9 mouse cellular contexts compared by ENCODE assay signal in the genomic region with DNA sequence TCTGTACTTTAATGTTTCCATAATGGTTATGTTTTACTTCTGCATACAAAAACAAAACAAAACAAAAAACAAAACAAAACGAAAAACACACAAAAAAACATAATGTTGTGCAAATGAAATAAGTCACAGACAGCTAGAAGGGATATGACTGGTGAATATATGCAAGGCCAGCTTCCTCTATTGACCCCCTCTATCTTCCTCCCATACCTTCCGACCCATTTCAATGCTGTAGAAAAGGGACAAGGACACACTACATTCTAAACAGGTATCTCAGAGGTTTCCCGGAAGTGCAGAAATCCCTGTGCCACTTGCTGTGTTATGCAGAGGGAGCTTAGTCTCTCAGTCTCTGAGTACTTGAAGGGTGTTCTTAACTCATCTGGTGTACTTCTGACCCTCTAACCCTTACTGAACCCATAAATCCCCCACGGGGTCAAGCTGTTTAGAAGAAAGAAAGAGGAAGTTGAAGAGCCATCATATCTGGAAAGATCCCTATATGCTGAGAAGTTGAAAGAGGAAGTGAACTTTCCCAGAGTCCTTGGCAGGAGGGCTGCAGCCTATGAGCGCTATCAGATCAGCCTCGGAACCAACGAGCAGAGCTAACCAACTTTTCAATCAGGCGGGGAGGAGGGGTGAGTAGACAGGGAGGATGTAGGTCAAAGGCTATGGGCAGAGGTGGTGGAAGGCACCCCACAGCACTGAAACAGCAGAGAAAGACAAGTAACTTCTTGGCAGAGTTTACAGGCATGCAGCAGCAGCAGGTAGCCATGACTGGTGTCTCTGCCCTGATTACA. TPM values are rescaled to one million over a fixed set of nuclear protein-coding genes. Genes with fewer than 3 reads are reported as not detected.
DNase-seq lines count a peak whose midpoint lies in the region; ATAC-seq and TF ChIP-seq lines count a peak whose summit lies in the region.
"Had no signal": no experiment of that assay in that cellular context is flagged by ENCODE, and none has a peak within 500 bp of the region (broad histone marks: within the 10 kb centered on the region; RNA-seq: fewer than 3 reads in every experiment).

No protein-coding gene starts in this region.

- no peak for TF ChIP-seq EP300 in stomach, postnatal 0 days (optimal IDR thresholded peaks at IDR 0.05)

- ATAC-seq in kidney, embryonic 14.5 days (ENCODE audit: low FRiP score, low TSS enrichment), result no peak
- peak; percentile 59 for ATAC-seq in liver, embryonic 16.5 days (ENCODE audit: low read depth)
- peak; percentile 53; the same call in 1 of the 2 replicates for ATAC-seq in stomach, postnatal 0 days (ENCODE audit: low FRiP score, low TSS enrichment)

- no peak overlapping the region for H3K4me2 ChIP-seq in kidney, embryonic 14.5 days (replicated peaks; ENCODE audit: low read depth, low read length)
- peak overlapping the region; percentile 7; the same call in 1 of the 2 replicates for H3K4me2 ChIP-seq in liver, embryonic 16.5 days (ENCODE audit: low read depth, low read length)
- H3K4me2 ChIP-seq in stomach, postnatal 0 days (replicated peaks; ENCODE audit: low read depth), result no peak overlapping the region
- H3K4me2 ChIP-seq: embryonic facial prominence, embryonic 15.5 days had no signal

- no peaks in the 10 kb centered on the region for H3K4me1 ChIP-seq in kidney, embryonic 14.5 days (ENCODE audit: control insufficient read depth, insufficient read depth, low read length)
- no peaks in the 10 kb centered on the region for H3K4me1 ChIP-seq in brown adipose tissue, adult 24 weeks (ENCODE audit: control insufficient read depth, insufficient read depth, insufficient read length, low read length)
- no peaks in the 10 kb centered on the region for H3K4me1 ChIP-seq in liver, embryonic 16.5 days (ENCODE audit: control insufficient read depth, low read depth, low read length)
- no peaks in the 10 kb centered on the region for H3K4me1 ChIP-seq in stomach, postnatal 0 days (replicated peaks; ENCODE audit: control insufficient read depth, insufficient read depth)
- peaks cover 18% of the 10 kb centered on the region for H3K4me1 ChIP-seq in embryonic facial prominence, embryonic 10.5 days
- H3K4me1 ChIP-seq: embryonic facial prominence, embryonic 15.5 days had no signal

- no peaks in the 10 kb centered on the region for H3K36me3 ChIP-seq in kidney, embryonic 14.5 days (ENCODE audit: control insufficient read depth, insufficient read depth, low read length)
- no peaks in the 10 kb centered on the region for H3K36me3 ChIP-seq in liver, embryonic 16.5 days (ENCODE audit: control insufficient read depth, insufficient read depth)
- H3K36me3 ChIP-seq in stomach, postnatal 0 days (ENCODE audit: control insufficient read depth, insufficient read depth, low read length), result no peaks in the 10 kb centered on the region
- H3K36me3 ChIP-seq in embryonic facial prominence, embryonic 10.5 days (replicated peaks), result no peaks in the 10 kb centered on the region
- H3K36me3 ChIP-seq: embryonic facial prominence, embryonic 15.5 days had no signal

- H3K9ac ChIP-seq in kidney, embryonic 14.5 days (ENCODE audit: low read depth, low read length), result no peak overlapping the region
- H3K9ac ChIP-seq in liver, embryonic 16.5 days (ENCODE audit: low read depth, low read length), result no peak overlapping the region
- H3K9ac ChIP-seq in stomach, postnatal 0 days (ENCODE audit: low read length), result no peak overlapping the region
- H3K9ac ChIP-seq: embryonic facial prominence, embryonic 15.5 days had no signal

- no peaks in the 10 kb centered on the region for H3K9me3 ChIP-seq in kidney, embryonic 14.5 days (ENCODE audit: control insufficient read depth, low read length)
- H3K9me3 ChIP-seq in liver, embryonic 16.5 days (replicated peaks; ENCODE audit: control insufficient read depth, low read length), result no peaks in the 10 kb centered on the region
- no peaks in the 10 kb centered on the region for H3K9me3 ChIP-seq in stomach, postnatal 0 days (ENCODE audit: control insufficient read depth, low read length)
- H3K9me3 ChIP-seq in embryonic facial prominence, embryonic 10.5 days, result no peaks in the 10 kb centered on the region
- H3K9me3 ChIP-seq: embryonic facial prominence, embryonic 15.5 days had no signal

- H3K27ac ChIP-seq in kidney, embryonic 14.5 days (ENCODE audit: low read depth, low read length), result no peak overlapping the region
- peak overlapping the region; percentile 39; the same call in 1 of the 2 replicates for H3K27ac ChIP-seq in brown adipose tissue, adult 24 weeks (replicated peaks; ENCODE audit: low read depth, low read length)
- no peak overlapping the region for H3K27ac ChIP-seq in liver, embryonic 16.5 days (ENCODE audit: low read length)
- H3K27ac ChIP-seq in stomach, postnatal 0 days (replicated peaks), result no peak overlapping the region
- H3K27ac ChIP-seq in embryonic facial prominence, embryonic 10.5 days (replicated peaks), result no peak overlapping the region
- H3K27ac ChIP-seq: embryonic facial prominence, embryonic 15.5 days had no signal

- no peaks in the 10 kb centered on the region for H3K27me3 ChIP-seq in kidney, embryonic 14.5 days (ENCODE audit: control insufficient read depth, insufficient read depth, low read length)
- no peaks in the 10 kb centered on the region for H3K27me3 ChIP-seq in liver, embryonic 16.5 days (ENCODE audit: control insufficient read depth, insufficient read depth, low read depth, low read length)
- H3K27me3 ChIP-seq in stomach, postnatal 0 days (ENCODE audit: control insufficient read depth, insufficient read depth, low read length), result no peaks in the 10 kb centered on the region
- H3K27me3 ChIP-seq in embryonic facial prominence, embryonic 10.5 days (replicated peaks; ENCODE audit: low read depth, poor library complexity, severe bottlenecking), result no peaks in the 10 kb centered on the region
- H3K27me3 ChIP-seq: embryonic facial prominence, embryonic 15.5 days had no signal

- no peak for TF ChIP-seq CTCF in stomach, postnatal 0 days (IDR thresholded peaks at IDR 0.05; ENCODE audit: low read depth)

- DNase-seq in kidney, adult 11 months, result peak; percentile 9
- no peak for DNase-seq in stomach, postnatal 0 days (ENCODE audit: low spot score)
- DNase-seq in embryonic facial prominence, embryonic 10.5 days (ENCODE audit: low spot score), result no peak
- DNase-seq in right cerebral cortex, adult 2 months (ENCODE audit: low spot score in 2 of 2), result no peak
- no peak for DNase-seq in cerebellum, adult 9-11 months

- WGBS in kidney, embryonic 14.5 days, result 68% methylated on average over 8 of the region's 8 CpGs
- WGBS in liver, embryonic 16.5 days (ENCODE audit: insufficient replicate concordance), result 18% methylated on average over 8 of the region's 8 CpGs
- WGBS in stomach, postnatal 0 days, result 48% methylated on average over 8 of the region's 8 CpGs
- WGBS in embryonic facial prominence, embryonic 10.5 days, result 70% methylated on average over 8 of the region's 8 CpGs

- H3K4me3 ChIP-seq in kidney, embryonic 14.5 days (ENCODE audit: low read length), result no peak overlapping the region
- H3K4me3 ChIP-seq in brown adipose tissue, adult 24 weeks (ENCODE audit: insufficient read depth, low read depth, low read length), result no peak overlapping the region
- H3K4me3 ChIP-seq in liver, embryonic 16.5 days (ENCODE audit: low read depth, low read length), result no peak overlapping the region
- H3K4me3 ChIP-seq in stomach, postnatal 0 days (ENCODE audit: low read depth, low read length), result no peak overlapping the region
- no peak overlapping the region for H3K4me3 ChIP-seq in embryonic facial prominence, embryonic 10.5 days
- H3K4me3 ChIP-seq: embryonic facial prominence, embryonic 15.5 days had no signal

RNA-seq across cellular contexts. Expression of a gene that starts 15.5 kb away (rescaled TPM):
- 1.6 and 1.9 TPM in 2 replicates for polyA plus RNA-seq in kidney, embryonic 14.5 days (2014; fragmentation: Nextera tagmentation; extraction: Ambion mirVana)
- 2.2 and 2.3 TPM in 2 replicates for polyA plus RNA-seq in brown adipose tissue, adult 24 weeks (2012; ENCODE audit: insufficient read depth, insufficient read length, missing spikeins)
- 8.4 and 9.5 TPM in 2 replicates for polyA plus RNA-seq in liver, embryonic 16.5 days (2015; fragmentation: Nextera tagmentation; extraction: Ambion mirVana)
- polyA plus RNA-seq in stomach, postnatal 0 days (2015; fragmentation: Nextera tagmentation; extraction: Ambion mirVana), result 1.2 and 1.5 TPM in 2 replicates
- polyA plus RNA-seq in embryonic facial prominence, embryonic 10.5 days (2016; fragmentation: Nextera tagmentation; extraction: Ambion mirVana), result 1.4 and 1.5 TPM in 2 replicates

RNA-seq across cellular contexts. Expression of a gene that starts 38.3 kb away (rescaled TPM):
- polyA plus RNA-seq in kidney, embryonic 14.5 days (2014; fragmentation: Nextera tagmentation; extraction: Ambion mirVana), result 0.24 and 0.74 TPM in 2 replicates
- polyA plus RNA-seq in brown adipose tissue, adult 24 weeks (2012; ENCODE audit: insufficient read depth, insufficient read length, missing spikeins), result not detected in 2 replicates
- 0.35 and 0.48 TPM in 2 replicates for polyA plus RNA-seq in liver, embryonic 16.5 days (2015; fragmentation: Nextera tagmentation; extraction: Ambion mirVana)
- 3.9 and 5.1 TPM in 2 replicates for polyA plus RNA-seq in stomach, postnatal 0 days (2015; fragmentation: Nextera tagmentation; extraction: Ambion mirVana)
- polyA plus RNA-seq in embryonic facial prominence, embryonic 10.5 days (2016; fragmentation: Nextera tagmentation; extraction: Ambion mirVana), result 1.5 and 2.0 TPM in 2 replicates
